Mouse (Mus musculus) stomach, embryonic 15.5 days (tissue): ENCODE measurements at regions not wholly inside any gene's neighbourhood (a gene's known extent, or its start where the extent isn't known, plus 50 kb on each side); places are given as distances from the start of the nearest gene placed in this dataset.

Experiments used
- ATAC-seq: fragments of 200-750 bp; cut with Nextera tagmentation; 2 replicates; pipeline ENCODE4 v1.8.0; 2017; ENCODE audit warnings: low read depth, moderate number of reproducible peaks, moderate TSS enrichment; ENCODE audit not compliant: insufficient read depth, low FRiP score
- H3K27ac ChIP-seq: fragments of 300-500 bp; sonication (generic); 2 replicates; pipeline ENCODE4 v1.5.1; 2015; ENCODE audit warnings: mild to moderate bottlenecking, inconsistent platforms
- H3K27me3 ChIP-seq: fragments of 300-500 bp; sonication (generic); replicated peaks from 2 replicates; pipeline ENCODE4 v1.6.1; 2015; ENCODE audit warnings: inconsistent platforms
- H3K36me3 ChIP-seq: fragments of 300-500 bp; sonication (generic); 2 replicates; pipeline ENCODE4 v1.6.1; 2015; ENCODE audit warnings: inconsistent platforms
- H3K4me1 ChIP-seq: fragments of 300-500 bp; sonication (generic); 2 replicates; pipeline ENCODE4 v1.6.1; 2015; ENCODE audit warnings: inconsistent platforms
- H3K4me2 ChIP-seq: fragments of 300-500 bp; sonication (generic); 2 replicates; pipeline ENCODE4 v1.6.1; 2015; ENCODE audit warnings: mild to moderate bottlenecking, inconsistent platforms
- H3K4me3 ChIP-seq: fragments of 300-500 bp; sonication (generic); replicated peaks from 2 replicates; pipeline ENCODE4 v1.5.1; 2015; ENCODE audit warnings: inconsistent platforms
- H3K9ac ChIP-seq: fragments of 300-500 bp; sonication (generic); 2 replicates; pipeline ENCODE4 v1.6.1; 2015; ENCODE audit warnings: inconsistent platforms
- H3K9me3 ChIP-seq: fragments of 300-500 bp; sonication (generic); 2 replicates; pipeline ENCODE4 v1.6.1; 2016; ENCODE audit warnings: inconsistent platforms
- WGBS: fragments of 180-500 bp; shearing (Covaris S2); methylation state at CpG from one replicate; pipeline ENCODE4 v1.1.7; 2015; 5-methylcytosine and 5-hydroxymethylcytosine counted together

GRCm38 (mm10) chr6:98104432-98104831, 238.1 kb downstream of the Gm765 start:
- no peak overlapping the region for H3K9ac ChIP-seq
- no peak overlapping the region for H3K4me3 ChIP-seq
- WGBS, result 50% methylated on average over 3 of the region's 3 CpGs
- H3K9me3 ChIP-seq, result no peaks in the 10 kb centered on the region
- H3K27me3 ChIP-seq, result no peaks in the 10 kb centered on the region
- ATAC-seq, result no peak
- H3K4me1 ChIP-seq, result no peaks in the 10 kb centered on the region
- H3K4me2 ChIP-seq, result no peak overlapping the region
- no peaks in the 10 kb centered on the region for H3K36me3 ChIP-seq
- H3K27ac ChIP-seq, result no peak overlapping the region

GRCm38 (mm10) chr6:98101023-98101422, 241.5 kb downstream of the Gm765 start:
- H3K36me3 ChIP-seq, result no peaks in the 10 kb centered on the region
- no peaks in the 10 kb centered on the region for H3K4me1 ChIP-seq
- H3K4me2 ChIP-seq, result no peak overlapping the region
- WGBS, result 80% methylated on average over 4 of the region's 4 CpGs
- no peak for ATAC-seq
- no peaks in the 10 kb centered on the region for H3K27me3 ChIP-seq
- H3K4me3 ChIP-seq, result no peak overlapping the region
- H3K27ac ChIP-seq, result no peak overlapping the region
- H3K9ac ChIP-seq, result no peak overlapping the region
- H3K9me3 ChIP-seq, result no peaks in the 10 kb centered on the region

GRCm38 (mm10) chr6:98099126-98099525, 243.4 kb downstream of the Gm765 start:
- no peaks in the 10 kb centered on the region for H3K36me3 ChIP-seq
- H3K27ac ChIP-seq, result no peak overlapping the region
- WGBS, result 92% methylated on average over 9 of the region's 9 CpGs

GRCm38 (mm10) chr6:98095243-98095642, 247.3 kb downstream of the Gm765 start:
- H3K27me3 ChIP-seq, result no peaks in the 10 kb centered on the region

More at GRCm38 (mm10) chr6:98099126-98099525, 243.4 kb downstream of the Gm765 start:
- H3K4me2 ChIP-seq, result no peak overlapping the region
- H3K4me1 ChIP-seq, result no peaks in the 10 kb centered on the region
- no peak for ATAC-seq
- H3K9ac ChIP-seq, result no peak overlapping the region
- H3K9me3 ChIP-seq, result no peaks in the 10 kb centered on the region
- H3K27me3 ChIP-seq, result no peaks in the 10 kb centered on the region
- no peak overlapping the region for H3K4me3 ChIP-seq

GRCm38 (mm10) chr6:98089185-98089584, 253.4 kb downstream of the Gm765 start:
- ATAC-seq, result no peak
- H3K4me2 ChIP-seq, result no peak overlapping the region
- no peaks in the 10 kb centered on the region for H3K4me1 ChIP-seq
- H3K27me3 ChIP-seq, result no peaks in the 10 kb centered on the region
- H3K36me3 ChIP-seq, result no peaks in the 10 kb centered on the region
- WGBS, result 36% methylated on average over 4 of the region's 4 CpGs
- H3K27ac ChIP-seq, result no peak overlapping the region
- no peaks in the 10 kb centered on the region for H3K9me3 ChIP-seq
- H3K4me3 ChIP-seq, result no peak overlapping the region
- no peak overlapping the region for H3K9ac ChIP-seq

More at GRCm38 (mm10) chr6:98095243-98095642, 247.3 kb downstream of the Gm765 start:
- Histone ChIP-seq H3K27ac (no peak overlapping the region), H3K9ac (no peak overlapping the region), H3K9me3 (no peaks in the 10 kb centered on the region), H3K4me2 (no peak overlapping the region), H3K4me3 (no peak overlapping the region), H3K36me3 (no peaks in the 10 kb centered on the region), H3K4me1 (no peaks in the 10 kb centered on the region)
- ATAC-seq, result no peak
- WGBS, result 65% methylated on average over 4 of the region's 4 CpGs

GRCm38 (mm10) chr6:98080076-98080475, 262.5 kb downstream of the Gm765 start:
- WGBS, result 61% methylated on average over 4 of the region's 4 CpGs
- H3K4me1 ChIP-seq, result no peaks in the 10 kb centered on the region

More at GRCm38 (mm10) chr6:98080076-98080475, 262.5 kb downstream of the Gm765 start:
- no peak overlapping the region for H3K9ac ChIP-seq
- H3K27me3 ChIP-seq, result no peaks in the 10 kb centered on the region
- no peaks in the 10 kb centered on the region for H3K36me3 ChIP-seq
- H3K4me3 ChIP-seq, result no peak overlapping the region
- no peak overlapping the region for H3K27ac ChIP-seq
- no peak for ATAC-seq
- no peak overlapping the region for H3K4me2 ChIP-seq
- H3K9me3 ChIP-seq, result no peaks in the 10 kb centered on the region
